Mouse (Mus musculus) lung, embryonic 16.5 days (tissue): ENCODE measurements around the gene Sav1. TPM values are rescaled to one million over a fixed set of nuclear protein-coding genes. Genes with fewer than 3 reads are reported as not detected.

Experiments
- polyA plus RNA-seq: library from polyadenylated mRNA; unstranded; fragments of >200 nt; fragmentation: Nextera tagmentation; extraction: Ambion mirVana; gene quantifications from 2 replicates; pipeline ENCODE4 v1.2.1, GENCODE M21; 2015

Sav1 gene
- polyA plus RNA-seq, 1 experiment from 2014 or later = 1.5 TPM

Other genes with a start within 250 kb of the Sav1 start
- gene Cdkl1, start 195.7 kb downstream of the Sav1 start, polyA plus RNA-seq = 1.3 and 2.0 TPM in 2 replicates
- 3.9 and 5.4 TPM in 2 replicates for gene Atl1, start 94.4 kb downstream of the Sav1 start, polyA plus RNA-seq
- gene Map4k5, start 93.8 kb downstream of the Sav1 start, polyA plus RNA-seq = 30.8 and 31.0 TPM in 2 replicates
- gene Nin, start 126.7 kb upstream of the Sav1 start, polyA plus RNA-seq = 11.8 and 12.5 TPM in 2 replicates
- not detected in 2 replicates for gene Abhd12b, start 167.1 kb upstream of the Sav1 start, polyA plus RNA-seq
- gene Pygl, start 244.5 kb upstream of the Sav1 start, polyA plus RNA-seq = 85.1 and 94.2 TPM in 2 replicates